Mouse (Mus musculus) thymus, adult 2 months (tissue): Measurements from ENCODE around the gene Hist1h3i.

Source experiments
- CTCF ChIP-seq: fragments of 200-500 bp; IDR thresholded peaks from 2 replicates; pipeline ENCODE4 v1.5.1; 2012; ENCODE audit warnings: mild to moderate bottlenecking, control low read depth, low read length, moderate library complexity, borderline replicate concordance; ENCODE audit not compliant: control insufficient read depth, poor library complexity, insufficient read depth; ENCODE audit errors: extremely low read depth
- POLR2A ChIP-seq: fragments of 200-500 bp; IDR thresholded peaks from 2 replicates; pipeline ENCODE4 v1.6.1; 2012; ENCODE audit warnings: mild to moderate bottlenecking, low read length, control low read depth, moderate library complexity; ENCODE audit not compliant: control insufficient read depth, poor library complexity, insufficient read depth; ENCODE audit errors: extremely low read depth

DNA sequence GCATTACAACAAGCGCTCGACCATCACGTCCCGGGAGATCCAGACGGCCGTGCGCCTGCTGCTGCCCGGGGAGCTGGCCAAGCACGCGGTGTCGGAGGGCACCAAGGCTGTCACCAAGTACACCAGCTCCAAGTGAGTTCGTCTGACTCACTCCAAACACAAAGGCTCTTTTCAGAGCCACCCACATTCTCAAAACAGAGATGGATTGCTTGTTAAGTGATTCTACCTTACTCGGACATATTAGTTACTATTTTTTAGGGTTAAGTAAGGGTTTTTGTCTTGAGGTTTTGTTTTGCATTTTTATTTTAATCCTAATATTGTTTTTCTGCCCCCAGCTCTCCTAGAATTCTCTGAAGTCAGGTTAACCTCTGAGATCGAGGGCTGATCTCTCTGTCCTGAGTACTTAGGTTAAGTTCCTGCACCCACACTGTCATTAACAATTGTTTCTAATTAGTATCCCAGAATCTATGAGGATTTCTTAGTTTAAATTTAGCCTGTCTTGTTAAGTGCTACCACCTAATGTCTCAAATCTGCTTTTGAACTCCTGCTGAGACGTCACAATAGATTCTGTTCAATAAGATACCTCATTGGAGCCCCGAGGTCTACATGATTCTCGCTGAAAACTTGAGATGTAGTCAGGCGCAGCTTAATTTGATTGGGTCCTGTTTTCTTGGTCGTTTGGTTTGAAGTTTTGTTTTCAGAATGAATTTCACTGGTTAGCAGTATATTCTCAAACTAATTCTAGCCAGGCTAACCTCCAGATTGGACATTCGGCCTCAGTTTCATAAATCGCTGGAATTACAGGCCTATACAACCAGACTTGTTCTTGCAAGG is 4.8 kb upstream of the Hist1h3i start:
- TF ChIP-seq CTCF = no peak
- no peak for TF ChIP-seq POLR2A
